Mouse (Mus musculus) megakaryocyte-erythroid progenitor cell, adult 5-6 weeks (primary cell): ENCODE measurements around the gene Ces1a. TPM values are rescaled to one million over a fixed set of nuclear protein-coding genes. Genes with fewer than 3 reads are reported as not detected.

Experiments used
- ATAC-seq: replicated peaks from 2 replicates; pipeline ENCODE4 v1.8.0; 2016; ENCODE audit warnings: mild to moderate bottlenecking, inconsistent platforms; ENCODE audit not compliant: severe bottlenecking, poor library complexity, low FRiP score, low TSS enrichment
- total RNA-seq, 2 experiments: library from RNA; stranded (forward) in 1 of 2; stranded (reverse) in 1 of 2; fragments of 200-1000, 215-1000 nt in 1 of 2; fragments of >200 nt in 1 of 2; fragmentation: Nextera tagmentation in 1 of 2; gene quantifications; 2 replicates each; pipeline ENCODE4 v1.2.3; 2014 to 2017

Ces1a gene
- total RNA-seq, 2 experiments from 2014 or later, result not detected

DNA sequence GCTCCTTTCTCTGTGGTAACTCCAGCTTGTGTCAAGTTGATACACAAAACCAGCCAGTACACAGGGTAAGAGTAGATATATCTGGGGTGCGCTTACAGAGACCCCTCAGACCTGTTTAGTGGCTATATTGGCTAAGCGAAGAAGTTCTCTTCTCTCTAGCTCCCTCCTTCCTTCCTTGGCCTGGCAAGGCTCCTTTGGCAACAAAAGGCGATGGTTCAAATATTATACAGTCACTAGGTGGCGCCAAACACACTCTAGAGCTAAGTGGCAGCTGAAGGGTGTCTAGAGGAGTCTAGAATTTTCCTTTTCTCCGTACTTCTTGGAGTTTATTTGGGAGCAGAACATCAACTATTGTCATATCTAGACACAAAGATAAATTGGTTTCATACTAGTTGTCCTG lies 37.7 kb downstream of the Ces1a start:
- peak; percentile 85 for ATAC-seq

DNA sequence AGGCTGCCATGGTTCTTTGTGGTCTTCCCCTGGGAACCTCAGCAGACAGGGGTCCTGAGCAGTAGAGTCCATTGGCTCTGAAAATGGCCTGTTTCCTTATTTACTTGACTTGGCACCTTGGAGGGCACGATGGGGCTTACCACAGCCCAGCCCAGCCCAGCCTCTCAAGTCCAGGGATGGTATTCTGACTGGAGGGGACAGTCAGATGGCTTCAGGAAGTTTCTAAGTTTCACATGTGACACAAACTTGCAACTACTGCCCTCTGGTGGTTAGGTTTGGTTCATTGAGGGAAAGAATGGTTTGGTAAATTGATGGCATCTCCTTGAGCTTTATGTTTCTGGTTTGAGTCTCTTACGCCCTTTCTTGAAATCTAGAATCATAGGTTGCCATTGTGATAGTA lies 49.4 kb downstream of the Ces1a start:
- no peak for ATAC-seq

DNA sequence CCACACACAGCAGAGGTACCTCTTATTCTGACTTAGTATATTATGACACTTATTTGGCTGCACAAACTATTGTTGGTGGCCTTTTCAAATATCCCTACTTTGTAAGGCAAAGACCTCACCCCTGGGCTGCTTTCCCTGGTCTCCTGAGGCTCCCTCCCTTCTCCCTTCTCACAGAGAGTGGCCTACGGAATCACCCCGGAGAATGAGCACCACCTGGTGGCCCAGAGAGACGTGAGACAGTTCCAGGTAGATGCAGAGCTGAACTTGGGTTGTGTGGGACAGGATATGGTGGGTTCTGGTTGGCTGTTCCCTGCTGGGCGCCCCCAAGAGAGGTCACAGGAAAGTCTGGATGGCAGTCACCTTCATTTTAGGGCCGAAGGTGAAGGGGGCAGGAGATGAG lies 51.2 kb downstream of the Ces1a start:
- ATAC-seq, result 0 out of 2 replicates have a peak, but pooled peaks have one; percentile 50

DNA sequence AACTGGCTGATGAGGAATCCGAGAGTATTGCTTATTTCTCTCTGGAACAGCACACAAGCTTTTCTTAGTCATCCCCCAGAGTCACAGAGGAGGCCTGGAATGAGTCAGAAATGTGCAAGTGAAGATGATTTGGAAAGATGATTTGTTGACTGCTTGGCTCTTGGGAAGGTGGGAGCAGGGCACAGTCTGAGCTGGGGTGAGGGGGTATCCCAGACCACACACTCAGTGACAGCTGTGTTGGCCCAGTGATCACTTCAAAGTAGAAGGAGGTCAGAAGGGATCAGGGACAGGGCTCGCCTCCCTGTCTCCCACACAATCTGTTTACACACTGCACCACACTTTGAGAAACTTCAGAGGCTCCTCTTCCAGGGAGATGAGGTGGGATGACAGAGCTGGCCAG lies 63.6 kb downstream of the Ces1a start:
- ATAC-seq, result no peak

DNA sequence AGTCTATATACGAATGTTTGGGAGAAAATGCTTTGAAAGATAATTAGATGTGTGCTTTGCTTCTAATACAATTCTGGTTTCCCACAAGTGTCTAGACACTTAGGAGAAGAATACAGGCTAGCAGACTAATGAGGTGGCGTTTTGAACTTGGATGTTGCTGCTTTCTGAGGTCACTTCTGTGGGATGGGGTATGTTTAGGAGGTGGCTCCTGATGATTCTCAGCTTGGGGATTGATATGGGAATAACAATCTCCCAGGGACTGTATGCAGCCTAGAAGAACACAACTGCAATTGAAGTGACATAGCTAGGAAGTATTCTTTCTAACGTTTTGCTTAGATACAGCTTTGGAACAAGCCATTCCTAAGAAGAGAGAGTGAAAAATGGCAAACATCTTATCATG lies 65.5 kb downstream of the Ces1a start:
- ATAC-seq, result no peak

DNA sequence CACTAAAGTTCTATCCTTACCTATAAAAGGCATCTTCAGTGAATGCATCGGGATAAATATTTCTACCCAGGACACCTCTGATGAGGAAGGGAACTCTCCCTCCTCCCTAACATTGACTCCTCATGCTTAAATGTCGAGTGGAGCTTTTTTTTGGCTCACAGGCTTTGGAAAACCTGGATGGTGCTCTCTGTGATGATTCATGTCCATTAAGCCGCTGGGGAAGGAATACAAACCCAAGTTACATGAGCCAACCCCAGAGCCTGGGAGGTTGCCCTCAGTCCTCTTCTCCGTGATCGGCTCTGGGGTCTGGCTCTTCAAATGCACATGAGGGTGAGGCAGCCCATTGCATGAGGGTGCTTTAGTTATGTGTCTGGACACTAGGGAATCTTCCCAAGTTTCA lies 71.3 kb downstream of the Ces1a start:
- ATAC-seq, result no peak

DNA sequence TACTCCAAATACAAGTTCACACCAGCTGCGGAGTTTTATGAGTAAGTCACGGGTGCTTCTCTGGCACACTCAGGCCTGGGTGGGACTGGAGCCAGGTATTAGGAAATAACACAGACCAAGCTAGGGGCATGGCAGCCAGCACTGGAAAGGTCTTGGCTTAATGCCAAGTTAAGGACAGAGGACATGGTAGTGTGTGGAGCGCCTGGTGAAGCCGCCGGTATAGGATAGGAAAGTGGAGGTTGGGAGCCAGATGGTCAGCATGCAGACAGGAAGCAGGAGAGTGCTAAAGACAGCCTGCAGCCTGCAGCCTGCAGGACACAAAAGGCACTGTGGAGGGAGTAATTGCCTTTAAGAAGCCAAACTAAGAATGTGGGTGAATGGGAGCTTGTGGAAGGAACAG lies 75.0 kb downstream of the Ces1a start:
- ATAC-seq, result no peak

Other genes starting within 250 kb of the Ces1a start
- not detected in 2 replicates for gene Mmp2, start 220.9 kb downstream of the Ces1a start, total RNA-seq (2014; fragmentation: Nextera tagmentation)
- gene Mmp2, start 220.9 kb downstream of the Ces1a start, total RNA-seq (2017), result 3.1 TPM in 1 of 2 replicates, not detected in the other
- 0.42 and 1.4 TPM in 2 replicates for gene Lpcat2, start 192.9 kb downstream of the Ces1a start, total RNA-seq (2014; fragmentation: Nextera tagmentation)
- 3.6 and 4.6 TPM in 2 replicates for gene Lpcat2, start 192.9 kb downstream of the Ces1a start, total RNA-seq (2017)
- gene Capns2, start 146.8 kb downstream of the Ces1a start, total RNA-seq (2014; fragmentation: Nextera tagmentation), result not detected in 2 replicates
- gene Capns2, start 146.8 kb downstream of the Ces1a start, total RNA-seq (2017), result not detected in 2 replicates
- not detected in 2 replicates for gene Slc6a2, start 88.1 kb downstream of the Ces1a start, total RNA-seq (2014; fragmentation: Nextera tagmentation)
- gene Slc6a2, start 88.1 kb downstream of the Ces1a start, total RNA-seq (2017), result not detected in 2 replicates
- not detected in 2 replicates for gene Ces1b, start 31.8 kb upstream of the Ces1a start, total RNA-seq (2014; fragmentation: Nextera tagmentation)
- not detected in 2 replicates for gene Ces1b, start 31.8 kb upstream of the Ces1a start, total RNA-seq (2017)
- not detected in 2 replicates for gene Ces1c, start 83.1 kb upstream of the Ces1a start, total RNA-seq (2014; fragmentation: Nextera tagmentation)
- gene Ces1c, start 83.1 kb upstream of the Ces1a start, total RNA-seq (2017), result not detected in 2 replicates
- not detected in 2 replicates for gene Ces1d, start 149.6 kb upstream of the Ces1a start, total RNA-seq (2014; fragmentation: Nextera tagmentation)
- gene Ces1d, start 149.6 kb upstream of the Ces1a start, total RNA-seq (2017), result not detected in 2 replicates
- not detected in 2 replicates for gene Ces1e, start 181.4 kb upstream of the Ces1a start, total RNA-seq (2014; fragmentation: Nextera tagmentation)
- not detected in 2 replicates for gene Ces1e, start 181.4 kb upstream of the Ces1a start, total RNA-seq (2017)
- gene Ces1f, start 231.6 kb upstream of the Ces1a start, total RNA-seq (2014; fragmentation: Nextera tagmentation), result not detected in 2 replicates
- not detected in 2 replicates for gene Ces1f, start 231.6 kb upstream of the Ces1a start, total RNA-seq (2017)